Mouse (Mus musculus) limb, embryonic 14.5 days (tissue): Measurements from ENCODE around the gene Adar. TPM values are rescaled to one million over a fixed set of nuclear protein-coding genes. Genes with fewer than 3 reads are reported as not detected.

ENCODE experiments used
- ATAC-seq: fragments of 200-750 bp; cut with Nextera tagmentation; 2 replicates; pipeline ENCODE4 v1.8.0; 2017; ENCODE audit warnings: low read depth, moderate number of reproducible peaks, moderate TSS enrichment; ENCODE audit not compliant: low FRiP score
- DNase-seq: peaks from one replicate; pipeline ENCODE4 v3.0.0-alpha.2; 2015; ENCODE audit warnings: low spot score
- H3K27ac ChIP-seq: fragments of 300-500 bp; sonication (generic); replicated peaks from 2 replicates; pipeline ENCODE4 v1.5.1; 2014; ENCODE audit warnings: low read depth, mild to moderate bottlenecking, low read length, moderate library complexity, mixed read lengths
- H3K27me3 ChIP-seq: fragments of 300-500 bp; sonication (generic); 2 replicates; pipeline ENCODE4 v1.6.1; 2014; ENCODE audit warnings: low read length, mixed read lengths; ENCODE audit not compliant: control insufficient read depth, insufficient read depth
- H3K36me3 ChIP-seq: fragments of 300-500 bp; sonication (generic); 2 replicates; pipeline ENCODE4 v1.6.1; 2014; ENCODE audit warnings: mild to moderate bottlenecking, low read length, moderate library complexity, mixed read lengths; ENCODE audit not compliant: control insufficient read depth, insufficient read depth
- H3K4me1 ChIP-seq: fragments of 300-500 bp; sonication (generic); 2 replicates; pipeline ENCODE4 v1.6.1; 2014; ENCODE audit warnings: antibody characterized with exemption, low read length, mixed read lengths; ENCODE audit not compliant: control insufficient read depth, insufficient read depth
- H3K4me2 ChIP-seq: fragments of 300-500 bp; sonication (generic); replicated peaks from 2 replicates; pipeline ENCODE4 v1.6.1; 2014; ENCODE audit warnings: low read depth, mild to moderate bottlenecking, low read length, moderate library complexity; ENCODE audit not compliant: severe bottlenecking
- H3K4me3 ChIP-seq: fragments of 300-500 bp; sonication (generic); replicated peaks from 2 replicates; pipeline ENCODE4 v1.5.1; 2014; ENCODE audit warnings: low read length
- H3K9ac ChIP-seq: fragments of 300-500 bp; sonication (generic); 2 replicates; pipeline ENCODE4 v1.6.1; 2014; ENCODE audit warnings: mild to moderate bottlenecking, low read depth, low read length, moderate library complexity; ENCODE audit not compliant: severe bottlenecking
- H3K9me3 ChIP-seq: fragments of 300-500 bp; sonication (generic); 2 replicates; pipeline ENCODE4 v1.6.1; 2016; ENCODE audit warnings: low read length; ENCODE audit not compliant: control insufficient read depth
- POLR2A ChIP-seq: fragments of 200-500 bp; IDR thresholded peaks from 2 replicates; pipeline ENCODE4 v1.8.0; 2012; ENCODE audit warnings: inconsistent platforms, mild to moderate bottlenecking, moderate library complexity, borderline replicate concordance; ENCODE audit not compliant: insufficient read depth, insufficient read length; ENCODE audit errors: extremely low read depth
- WGBS: fragments of 180-500 bp; shearing (Covaris S2); extraction: QIAGEN DNeasy Blood & Tissue Kit; methylation state at CpG from one replicate; pipeline ENCODE4 v1.1.7; 2014; 5-methylcytosine and 5-hydroxymethylcytosine counted together
- polyA plus RNA-seq, 2 experiments: library from polyadenylated mRNA; depleted of rRNA in 1 of 2; stranded (reverse) in 1 of 2; unstranded in 1 of 2; fragments of >200 nt; fragmentation: Nextera tagmentation in 1 of 2; extraction: Ambion mirVana in 1 of 2; gene quantifications; 2 replicates each; pipeline versions ENCODE4 v1.2.1 to v1.2.3; 2012 to 2014

The Adar gene
- polyA plus RNA-seq, 2 experiments = 10.8 to 29.3 TPM

DNA sequence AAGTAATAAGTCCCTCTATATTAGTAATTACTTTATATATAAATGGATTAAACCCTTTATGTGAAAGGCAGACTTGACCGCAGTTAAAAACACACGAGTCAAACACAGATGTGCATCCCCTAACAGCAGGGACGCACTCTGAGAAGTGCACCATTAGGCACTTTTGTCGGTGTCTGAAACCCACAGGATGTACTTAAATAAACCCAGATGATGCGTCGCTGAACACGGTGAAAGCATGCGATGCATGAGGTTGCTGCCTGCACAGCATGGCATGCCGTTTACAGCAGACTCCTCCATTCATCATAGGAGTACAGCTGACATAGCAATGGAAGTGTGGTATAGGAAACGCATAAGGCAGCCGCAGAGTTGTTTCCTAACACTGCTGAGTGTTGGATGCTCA is 14.4 kb upstream of the Adar start:
- WGBS = 27% methylated on average over 11 of the region's 11 CpGs
- Histone ChIP-seq H3K27me3 (no peaks in the 10 kb centered on the region), H3K27ac (no peak overlapping the region), H3K36me3 (no peaks in the 10 kb centered on the region), H3K9me3 (no peaks in the 10 kb centered on the region), H3K4me2 (no peak overlapping the region), H3K4me3 (no peak overlapping the region), H3K4me1 (no peaks in the 10 kb centered on the region), H3K9ac (no peak overlapping the region)
- no peak for ATAC-seq
- no peak for DNase-seq
- no peak for TF ChIP-seq POLR2A

DNA sequence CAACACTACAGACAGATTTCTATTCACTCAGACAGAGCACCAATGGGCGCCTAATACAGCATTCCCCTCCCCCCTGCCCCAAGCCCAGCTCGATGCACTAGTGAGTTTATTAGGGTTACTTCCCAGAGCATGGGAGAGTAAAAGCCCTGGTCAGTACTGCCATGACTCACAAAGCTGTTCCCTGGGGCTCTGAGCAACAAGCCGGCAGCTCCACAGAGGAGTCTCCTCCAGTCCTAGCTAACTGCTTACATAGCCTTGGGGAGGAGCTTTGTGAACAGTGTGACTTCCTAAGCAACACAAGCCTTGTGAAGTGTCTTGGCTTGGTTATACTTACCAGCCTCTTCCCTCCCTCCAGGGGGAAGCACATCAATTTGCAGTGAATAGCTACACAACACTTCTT is 11.2 kb upstream of the Adar start:
- H3K36me3 ChIP-seq = no peaks in the 10 kb centered on the region
- WGBS = 29% methylated on average over 3 of the region's 3 CpGs
- H3K4me2 ChIP-seq = no peak overlapping the region
- DNase-seq (no peak), ATAC-seq (no peak)
- H3K9ac ChIP-seq = no peak overlapping the region
- no peak overlapping the region for H3K27ac ChIP-seq
- H3K9me3 ChIP-seq = no peaks in the 10 kb centered on the region
- TF ChIP-seq POLR2A = no peak
- no peaks in the 10 kb centered on the region for H3K4me1 ChIP-seq
- no peaks in the 10 kb centered on the region for H3K27me3 ChIP-seq
- H3K4me3 ChIP-seq = no peak overlapping the region

DNA sequence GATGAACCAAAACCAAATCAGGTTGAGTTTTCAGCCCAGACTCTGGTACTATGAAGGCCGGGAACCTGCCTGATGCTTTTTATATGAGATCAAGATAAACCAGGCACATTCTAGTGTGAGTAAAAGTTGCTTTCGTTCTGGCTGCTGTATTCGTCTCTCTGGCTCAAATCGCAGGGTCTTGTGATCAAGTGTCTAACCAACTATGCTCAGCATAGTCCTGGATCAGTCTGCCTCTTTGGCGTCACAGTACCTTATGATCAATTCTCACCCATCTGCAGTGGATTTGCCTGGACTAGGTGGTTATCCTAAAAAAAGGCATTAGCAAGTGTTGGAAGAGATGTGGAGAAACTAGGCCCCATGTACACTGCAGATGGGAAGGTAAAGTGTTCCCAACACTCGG is 10.8 kb upstream of the Adar start:
- Histone ChIP-seq H3K27ac (no peak overlapping the region), H3K4me1 (no peaks in the 10 kb centered on the region), H3K9ac (no peak overlapping the region), H3K9me3 (no peaks in the 10 kb centered on the region), H3K36me3 (no peaks in the 10 kb centered on the region), H3K4me2 (no peak overlapping the region), H3K4me3 (no peak overlapping the region), H3K27me3 (no peaks in the 10 kb centered on the region)
- no peak for DNase-seq
- 76% methylated on average over 6 of the region's 6 CpGs for WGBS
- no peak for ATAC-seq
- no peak for TF ChIP-seq POLR2A

DNA sequence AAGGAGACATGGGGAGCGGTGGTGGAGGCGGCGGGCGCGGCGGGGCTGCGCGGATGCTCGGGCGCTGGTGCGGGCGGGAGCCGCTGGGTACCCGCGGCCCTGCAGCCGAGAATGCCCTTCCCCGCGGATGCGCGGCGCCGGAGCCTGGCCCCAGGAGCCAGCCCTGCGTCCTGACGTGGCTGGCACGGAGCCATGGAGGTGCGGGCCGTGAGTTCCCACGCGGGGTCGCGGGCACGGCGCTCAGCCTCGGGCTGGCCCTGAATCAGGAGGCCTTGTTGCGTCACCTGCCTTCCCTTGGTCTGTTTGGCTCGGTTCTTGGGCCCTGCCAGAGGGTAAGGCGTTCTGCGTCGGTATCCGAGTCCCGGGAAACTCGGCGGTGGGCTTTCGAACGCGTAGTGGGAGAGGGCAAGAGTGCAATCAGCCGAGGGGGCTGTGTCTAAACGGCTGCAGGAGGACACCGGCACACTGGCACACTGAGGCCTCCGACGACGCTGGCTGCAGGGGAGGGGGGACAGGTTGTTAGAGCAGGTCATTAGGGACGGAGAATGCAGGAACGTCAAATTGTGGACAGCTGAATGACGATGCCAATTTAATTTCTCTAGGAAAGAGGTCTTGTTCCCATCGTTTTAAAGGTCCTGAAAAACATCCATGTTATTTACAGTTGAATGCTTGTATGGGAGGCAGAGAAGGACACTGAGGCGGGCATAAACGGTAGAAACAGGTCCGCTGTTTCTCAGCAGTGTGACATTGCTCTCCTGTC is 565 bp downstream of the Adar start:
- DNase-seq = no peak
- 3% methylated on average over 52 of the region's 59 CpGs for WGBS
- no peaks in the 10 kb centered on the region for H3K9me3 ChIP-seq
- peak overlapping the region; percentile 90 for H3K4me3 ChIP-seq
- no peak for TF ChIP-seq POLR2A
- H3K27me3 ChIP-seq = no peaks in the 10 kb centered on the region
- H3K4me2 ChIP-seq = peak overlapping the region; percentile 85
- ATAC-seq = peak; percentile 42
- peaks cover 8% of the 10 kb centered on the region; the same call in 1 of the 2 replicates for H3K4me1 ChIP-seq
- H3K9ac ChIP-seq = peak overlapping the region; percentile 88
- no peaks in the 10 kb centered on the region; the same call in 1 of the 2 replicates for H3K36me3 ChIP-seq
- H3K27ac ChIP-seq = peak overlapping the region; percentile 63

DNA sequence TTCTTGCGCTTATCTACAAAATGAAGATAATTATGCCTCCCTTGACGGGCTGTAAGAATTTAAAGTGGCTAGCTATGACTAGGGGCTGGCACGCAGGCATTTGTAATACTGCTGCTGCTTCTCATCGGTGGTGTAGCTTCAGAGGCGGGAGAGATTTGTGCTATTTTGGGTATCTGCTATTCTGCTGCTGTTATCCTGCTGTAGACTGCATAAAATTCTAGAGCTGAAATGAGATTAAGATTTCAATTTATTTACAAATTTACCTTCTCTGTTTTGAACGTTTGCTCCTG is 1.1 kb downstream of the Adar start:
- no peaks in the 10 kb centered on the region for H3K9me3 ChIP-seq
- H3K4me1 ChIP-seq = peaks cover 8% of the 10 kb centered on the region; the same call in 1 of the 2 replicates
- H3K4me2 ChIP-seq = peak overlapping the region; percentile 85
- H3K9ac ChIP-seq = 0 out of 2 replicates have a peak overlapping the region, but pooled peaks have one; percentile 88
- no peaks in the 10 kb centered on the region; the same call in 1 of the 2 replicates for H3K36me3 ChIP-seq
- no peaks in the 10 kb centered on the region for H3K27me3 ChIP-seq
- no peak overlapping the region for H3K27ac ChIP-seq
- DNase-seq (no peak), ATAC-seq (no peak)
- H3K4me3 ChIP-seq = peak overlapping the region; percentile 90
- WGBS = 60% methylated on average over 6 of the region's 6 CpGs
- no peak for TF ChIP-seq POLR2A
